Mouse (Mus musculus): ENCODE measurements around the gene Dab2ip. TPM values are rescaled to one million over a fixed set of nuclear protein-coding genes. Genes with fewer than 3 reads are reported as not detected.

Gene Dab2ip
- polyA plus RNA-seq, 1 experiment from 2014 or later, result 48.1 TPM

- 71% methylated on average over 4 of the region's 4 CpGs for WGBS
- peaks cover 3% of the 10 kb centered on the region for H3K4me1 ChIP-seq (replicated peaks; ENCODE audit: control insufficient read depth, insufficient read depth)
Observed at GRCm38 (mm10) chr2:35635541-35635940, 77.5 kb downstream of the Dab2ip start.

GRCm38 (mm10) chr2:35637880-35638535, 79.9 kb downstream of the Dab2ip start:
- Histone ChIP-seq H3K4me2 (replicated peaks; ENCODE audit: low read depth) (no peak overlapping the region), H3K27ac (replicated peaks) (no peak overlapping the region), H3K9me3 (ENCODE audit: control insufficient read depth, low read length) (no peaks in the 10 kb centered on the region), H3K4me1 (replicated peaks; ENCODE audit: control insufficient read depth, insufficient read depth) (peaks cover 3% of the 10 kb centered on the region), H3K4me3 (ENCODE audit: low read depth, low read length) (no peak overlapping the region), H3K36me3 (ENCODE audit: control insufficient read depth, insufficient read depth, low read length) (no peaks in the 10 kb centered on the region), H3K9ac (ENCODE audit: low read length) (no peak overlapping the region), H3K27me3 (ENCODE audit: control insufficient read depth, insufficient read depth, low read length) (no peaks in the 10 kb centered on the region)
- WGBS, result 79% methylated on average over 13 of the region's 13 CpGs
- no peak for ATAC-seq (ENCODE audit: low FRiP score, low TSS enrichment)
- DNase-seq (ENCODE audit: low spot score), result no peak
- no peak for TF ChIP-seq EP300 (optimal IDR thresholded peaks at IDR 0.05)
- no peak for TF ChIP-seq CTCF (IDR thresholded peaks at IDR 0.05; ENCODE audit: low read depth)

More at GRCm38 (mm10) chr2:35635541-35635940, 77.5 kb downstream of the Dab2ip start:
- TF ChIP-seq EP300 (optimal IDR thresholded peaks at IDR 0.05), result no peak
- no peak for TF ChIP-seq CTCF (IDR thresholded peaks at IDR 0.05; ENCODE audit: low read depth)
- Histone ChIP-seq H3K4me3 (ENCODE audit: low read depth, low read length) (no peak overlapping the region), H3K27me3 (ENCODE audit: control insufficient read depth, insufficient read depth, low read length) (no peaks in the 10 kb centered on the region), H3K9me3 (ENCODE audit: control insufficient read depth, low read length) (no peaks in the 10 kb centered on the region), H3K9ac (ENCODE audit: low read length) (no peak overlapping the region), H3K36me3 (ENCODE audit: control insufficient read depth, insufficient read depth, low read length) (no peaks in the 10 kb centered on the region), H3K27ac (replicated peaks) (no peak overlapping the region), H3K4me2 (replicated peaks; ENCODE audit: low read depth) (no peak overlapping the region)
- DNase-seq (ENCODE audit: low spot score) (no peak), ATAC-seq (ENCODE audit: low FRiP score, low TSS enrichment) (0 out of 2 replicates have a peak, but pooled peaks have one; percentile 11)

DNA sequence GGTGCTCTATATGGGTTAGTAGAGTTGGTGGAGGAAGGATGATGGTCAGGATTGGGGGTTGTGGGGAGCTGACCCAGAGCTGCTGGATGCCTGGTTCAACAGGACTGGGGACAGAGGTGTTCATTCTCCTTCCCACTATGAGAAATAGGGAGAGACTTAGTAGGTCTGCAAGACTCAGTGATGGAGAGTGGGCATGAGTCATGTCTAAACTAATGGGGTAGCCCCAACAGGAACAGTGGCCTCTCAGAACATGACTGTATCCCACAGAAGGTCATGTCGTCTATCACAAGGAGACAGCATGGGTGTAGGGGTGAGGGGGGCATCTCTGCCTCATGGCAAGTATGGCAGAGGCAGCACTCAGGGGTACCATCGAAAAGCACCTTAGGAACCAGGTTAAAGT, 81.7 kb downstream of the Dab2ip start:
- Histone ChIP-seq H3K9me3 (ENCODE audit: control insufficient read depth, low read length) (no peaks in the 10 kb centered on the region), H3K36me3 (ENCODE audit: control insufficient read depth, insufficient read depth, low read length) (no peaks in the 10 kb centered on the region), H3K27ac (replicated peaks) (no peak overlapping the region), H3K4me1 (replicated peaks; ENCODE audit: control insufficient read depth, insufficient read depth) (peaks cover 3% of the 10 kb centered on the region), H3K4me2 (replicated peaks; ENCODE audit: low read depth) (no peak overlapping the region), H3K27me3 (ENCODE audit: control insufficient read depth, insufficient read depth, low read length) (no peaks in the 10 kb centered on the region), H3K9ac (ENCODE audit: low read length) (no peak overlapping the region), H3K4me3 (ENCODE audit: low read depth, low read length) (no peak overlapping the region)
- TF ChIP-seq CTCF (IDR thresholded peaks at IDR 0.05; ENCODE audit: low read depth) (no peak), EP300 (optimal IDR thresholded peaks at IDR 0.05) (no peak)
- DNase-seq (ENCODE audit: low spot score) (no peak), ATAC-seq (ENCODE audit: low FRiP score, low TSS enrichment) (no peak)
- WGBS, result 82% methylated on average over 2 of the region's 2 CpGs

DNA sequence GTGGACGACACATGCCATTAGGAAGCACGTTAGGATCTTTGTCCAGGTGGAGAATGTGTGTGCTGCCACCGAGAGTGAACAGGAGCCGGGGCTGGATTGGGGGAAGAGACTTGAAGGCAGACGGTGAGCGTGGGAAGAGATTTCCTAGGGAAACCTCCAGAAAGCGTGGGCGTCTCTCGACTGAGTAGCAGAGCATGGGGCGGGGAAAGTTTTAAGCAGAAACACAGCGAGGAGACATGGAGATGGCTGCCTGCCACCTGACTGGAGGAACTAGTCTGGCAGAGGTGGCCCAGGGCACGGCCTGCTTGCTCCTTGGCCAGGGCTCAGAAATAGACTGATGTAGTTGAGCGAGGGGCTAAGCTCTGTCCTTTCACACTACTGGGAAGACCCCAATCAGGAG, 82.5 kb downstream of the Dab2ip start:
- H3K9me3 ChIP-seq (ENCODE audit: control insufficient read depth, low read length), result no peaks in the 10 kb centered on the region
- H3K4me2 ChIP-seq (replicated peaks; ENCODE audit: low read depth), result no peak overlapping the region
- no peak overlapping the region for H3K4me3 ChIP-seq (ENCODE audit: low read depth, low read length)
- ATAC-seq (ENCODE audit: low FRiP score, low TSS enrichment) (0 out of 2 replicates have a peak, but pooled peaks have one; percentile 19), DNase-seq (ENCODE audit: low spot score) (peak; percentile 49)
- H3K27ac ChIP-seq (replicated peaks), result peak overlapping the region; percentile 49; the same call in 1 of the 2 replicates
- WGBS, result 33% methylated on average over 13 of the region's 13 CpGs
- H3K4me1 ChIP-seq (replicated peaks; ENCODE audit: control insufficient read depth, insufficient read depth), result peaks cover 3% of the 10 kb centered on the region
- no peaks in the 10 kb centered on the region for H3K36me3 ChIP-seq (ENCODE audit: control insufficient read depth, insufficient read depth, low read length)
- no peak overlapping the region for H3K9ac ChIP-seq (ENCODE audit: low read length)
- no peaks in the 10 kb centered on the region for H3K27me3 ChIP-seq (ENCODE audit: control insufficient read depth, insufficient read depth, low read length)
- TF ChIP-seq CTCF (IDR thresholded peaks at IDR 0.05; ENCODE audit: low read depth), result no peak
- no peak for TF ChIP-seq EP300 (optimal IDR thresholded peaks at IDR 0.05)

DNA sequence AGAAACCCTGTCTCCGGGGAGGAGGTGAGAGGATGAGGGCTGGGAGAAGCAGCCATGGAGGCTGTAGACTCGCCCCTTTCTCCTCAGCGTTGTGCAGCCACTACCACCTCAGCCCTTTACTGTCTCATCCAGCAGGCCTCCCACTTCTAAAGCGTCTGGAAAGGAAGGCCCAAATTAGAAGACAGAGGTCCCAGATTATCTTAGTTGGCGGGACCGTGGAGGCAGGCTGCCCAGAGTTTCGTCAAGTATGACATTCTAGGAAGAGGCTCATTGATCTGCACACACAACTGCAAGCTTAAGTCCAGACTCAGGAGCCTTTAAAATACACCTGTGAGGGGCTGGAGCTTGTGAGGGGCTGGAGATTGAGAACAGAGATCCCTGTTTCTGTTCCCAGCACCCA, 84.2 kb downstream of the Dab2ip start:
- Histone ChIP-seq H3K4me2 (replicated peaks; ENCODE audit: low read depth) (no peak overlapping the region), H3K4me1 (replicated peaks; ENCODE audit: control insufficient read depth, insufficient read depth) (peaks cover 3% of the 10 kb centered on the region), H3K36me3 (ENCODE audit: control insufficient read depth, insufficient read depth, low read length) (no peaks in the 10 kb centered on the region), H3K27me3 (ENCODE audit: control insufficient read depth, insufficient read depth, low read length) (no peaks in the 10 kb centered on the region), H3K4me3 (ENCODE audit: low read depth, low read length) (no peak overlapping the region), H3K9ac (ENCODE audit: low read length) (no peak overlapping the region), H3K27ac (replicated peaks) (no peak overlapping the region), H3K9me3 (ENCODE audit: control insufficient read depth, low read length) (no peaks in the 10 kb centered on the region)
- WGBS, result 69% methylated on average over 7 of the region's 7 CpGs
- ATAC-seq (ENCODE audit: low FRiP score, low TSS enrichment) (no peak), DNase-seq (ENCODE audit: low spot score) (no peak)
- no peak for TF ChIP-seq CTCF (IDR thresholded peaks at IDR 0.05; ENCODE audit: low read depth)
- TF ChIP-seq EP300 (optimal IDR thresholded peaks at IDR 0.05), result no peak

- Histone ChIP-seq H3K9ac (ENCODE audit: low read length) (no peak overlapping the region), H3K27ac (replicated peaks) (no peak overlapping the region), H3K27me3 (ENCODE audit: control insufficient read depth, insufficient read depth, low read length) (no peaks in the 10 kb centered on the region), H3K9me3 (ENCODE audit: control insufficient read depth, low read length) (no peaks in the 10 kb centered on the region), H3K4me3 (ENCODE audit: low read depth, low read length) (no peak overlapping the region), H3K36me3 (ENCODE audit: control insufficient read depth, insufficient read depth, low read length) (no peaks in the 10 kb centered on the region), H3K4me1 (replicated peaks; ENCODE audit: control insufficient read depth, insufficient read depth) (no peaks in the 10 kb centered on the region), H3K4me2 (replicated peaks; ENCODE audit: low read depth) (no peak overlapping the region)
- TF ChIP-seq CTCF (IDR thresholded peaks at IDR 0.05; ENCODE audit: low read depth), result no peak
- TF ChIP-seq EP300 (optimal IDR thresholded peaks at IDR 0.05), result no peak
- no peak for ATAC-seq (ENCODE audit: low FRiP score, low TSS enrichment)
- DNase-seq (ENCODE audit: low spot score), result no peak
- 80% methylated on average over 8 of the region's 8 CpGs for WGBS
Observed at GRCm38 (mm10) chr2:35646553-35646952, 88.5 kb downstream of the Dab2ip start.
